Mouse (Mus musculus) embryonic facial prominence, embryonic 12.5 days (tissue): ENCODE measurements at regions not wholly inside any gene's neighbourhood (a gene's known extent, or its start where the extent isn't known, plus 50 kb on each side); places are given as distances from the start of the nearest gene placed in this dataset.
"Not testable (repeated sequence)": the region's sequence is repeated elsewhere in the genome, so short reads cannot be mapped to it uniquely, and the experiment has no call there.

ENCODE experiments used
- ATAC-seq: fragments of 200-750 bp; cut with Nextera tagmentation; 2 replicates; pipeline ENCODE4 v1.8.0; 2017; ENCODE audit not compliant: insufficient number of reproducible peaks, insufficient read depth, low FRiP score, low TSS enrichment
- H3K27ac ChIP-seq: fragments of 300-500 bp; sonication (generic); 2 replicates; pipeline ENCODE4 v1.5.1; 2016; ENCODE audit warnings: mild to moderate bottlenecking
- H3K27me3 ChIP-seq: fragments of 300-500 bp; sonication (generic); 2 replicates; pipeline ENCODE4 v1.6.1; 2016; ENCODE audit warnings: mild to moderate bottlenecking, moderate library complexity
- H3K36me3 ChIP-seq: fragments of 300-500 bp; sonication (generic); 2 replicates; pipeline ENCODE4 v1.6.1; 2016; ENCODE audit warnings: mild to moderate bottlenecking
- H3K4me1 ChIP-seq: fragments of 300-500 bp; sonication (generic); 2 replicates; pipeline ENCODE4 v1.6.1; 2016
- H3K4me2 ChIP-seq: fragments of 300-500 bp; sonication (generic); replicated peaks from 2 replicates; pipeline ENCODE4 v1.6.1; 2016; ENCODE audit warnings: mild to moderate bottlenecking, moderate library complexity
- H3K4me3 ChIP-seq: fragments of 300-500 bp; sonication (generic); 2 replicates; pipeline ENCODE4 v1.5.1; 2016; ENCODE audit warnings: mild to moderate bottlenecking
- H3K9ac ChIP-seq: fragments of 300-500 bp; sonication (generic); 2 replicates; pipeline ENCODE4 v1.6.1; 2016; ENCODE audit warnings: mild to moderate bottlenecking, moderate library complexity
- H3K9me3 ChIP-seq: fragments of 300-500 bp; sonication (generic); 2 replicates; pipeline ENCODE4 v1.6.1; 2016; ENCODE audit warnings: mild to moderate bottlenecking, moderate library complexity
- WGBS: fragments of 180-500 bp; shearing (Covaris S2); methylation state at CpG from one replicate; pipeline ENCODE4 v1.1.7; 2016; 5-methylcytosine and 5-hydroxymethylcytosine counted together

- Histone ChIP-seq H3K9ac (no peak overlapping the region), H3K4me1 (peaks cover 13% of the 10 kb centered on the region; the same call in 1 of the 2 replicates), H3K27ac (peak overlapping the region; percentile 1; the same call in 1 of the 2 replicates), H3K4me3 (no peak overlapping the region), H3K9me3 (no peaks in the 10 kb centered on the region), H3K36me3 (no peaks in the 10 kb centered on the region), H3K4me2 (peak overlapping the region; percentile 31), H3K27me3 (no peaks in the 10 kb centered on the region)
- ATAC-seq = no peak
- 2% methylated on average over 6 of the region's 6 CpGs for WGBS
Observed at GRCm38 (mm10) chr12:47162624-47163151, 344.0 kb upstream of the Nova1 start.

- Histone ChIP-seq H3K27ac (no peak overlapping the region), H3K9ac (no peak overlapping the region), H3K36me3 (no peaks in the 10 kb centered on the region), H3K4me1 (peaks cover 13% of the 10 kb centered on the region; the same call in 1 of the 2 replicates), H3K27me3 (no peaks in the 10 kb centered on the region), H3K4me3 (no peak overlapping the region), H3K4me2 (no peak overlapping the region), H3K9me3 (no peaks in the 10 kb centered on the region)
- ATAC-seq = no peak
- WGBS = 63% methylated on average over 1 of the region's 1 CpGs
Observed at GRCm38 (mm10) chr12:47160626-47161025, 341.9 kb upstream of the Nova1 start.

GRCm38 (mm10) chr12:47155916-47156315 is 337.2 kb upstream of the Nova1 start:
- not testable (repeated sequence) for H3K9ac ChIP-seq, H3K4me2 ChIP-seq, H3K9me3 ChIP-seq, ATAC-seq, H3K4me3 ChIP-seq, H3K27ac ChIP-seq, H3K27me3 ChIP-seq, H3K36me3 ChIP-seq, H3K4me1 ChIP-seq
- WGBS = 24% methylated on average over 3 of the region's 3 CpGs

- H3K4me3 ChIP-seq = no peak overlapping the region
- H3K4me1 ChIP-seq = no peaks in the 10 kb centered on the region
- no peak overlapping the region for H3K4me2 ChIP-seq
- no peaks in the 10 kb centered on the region for H3K9me3 ChIP-seq
- H3K36me3 ChIP-seq = no peaks in the 10 kb centered on the region
- no peak for ATAC-seq
- no peaks in the 10 kb centered on the region for H3K27me3 ChIP-seq
- H3K9ac ChIP-seq = no peak overlapping the region
- H3K27ac ChIP-seq = no peak overlapping the region
- 62% methylated on average over 4 of the region's 4 CpGs for WGBS
Observed at GRCm38 (mm10) chr12:47140677-47141076, 321.9 kb upstream of the Nova1 start.

- no peak overlapping the region for H3K27ac ChIP-seq
- H3K27me3 ChIP-seq = no peaks in the 10 kb centered on the region
- no peaks in the 10 kb centered on the region for H3K36me3 ChIP-seq
- H3K9me3 ChIP-seq = no peaks in the 10 kb centered on the region
- no peak overlapping the region for H3K4me3 ChIP-seq
- WGBS = 90% methylated on average over 9 of the region's 9 CpGs
- H3K4me2 ChIP-seq = no peak overlapping the region
- ATAC-seq = no peak
- no peaks in the 10 kb centered on the region for H3K4me1 ChIP-seq
- H3K9ac ChIP-seq = no peak overlapping the region
Observed at GRCm38 (mm10) chr12:47129821-47130220, 311.1 kb upstream of the Nova1 start.

- WGBS = 81% methylated on average over 3 of the region's 3 CpGs
Observed at GRCm38 (mm10) chr12:47128596-47128995, 309.9 kb upstream of the Nova1 start.

GRCm38 (mm10) chr12:47121426-47121825 is 302.7 kb upstream of the Nova1 start:
- Histone ChIP-seq H3K36me3 (no peaks in the 10 kb centered on the region), H3K9ac (no peak overlapping the region), H3K9me3 (no peaks in the 10 kb centered on the region), H3K27me3 (no peaks in the 10 kb centered on the region), H3K4me3 (no peak overlapping the region), H3K4me2 (no peak overlapping the region), H3K4me1 (no peaks in the 10 kb centered on the region), H3K27ac (no peak overlapping the region)
- ATAC-seq = no peak
- WGBS = 75% methylated on average over 3 of the region's 3 CpGs

More at GRCm38 (mm10) chr12:47128596-47128995, 309.9 kb upstream of the Nova1 start:
- no peak overlapping the region for H3K27ac ChIP-seq
- H3K9ac ChIP-seq = no peak overlapping the region
- no peaks in the 10 kb centered on the region for H3K4me1 ChIP-seq
- H3K4me2 ChIP-seq = no peak overlapping the region
- H3K27me3 ChIP-seq = no peaks in the 10 kb centered on the region
- no peak for ATAC-seq
- H3K9me3 ChIP-seq = no peaks in the 10 kb centered on the region
- no peaks in the 10 kb centered on the region for H3K36me3 ChIP-seq
- H3K4me3 ChIP-seq = no peak overlapping the region

GRCm38 (mm10) chr12:47117504-47117903 is 298.8 kb upstream of the Nova1 start:
- H3K27ac ChIP-seq = no peak overlapping the region
- no peak overlapping the region for H3K4me2 ChIP-seq
- no peak overlapping the region for H3K9ac ChIP-seq
- no peaks in the 10 kb centered on the region for H3K27me3 ChIP-seq
- no peaks in the 10 kb centered on the region for H3K9me3 ChIP-seq
- no peaks in the 10 kb centered on the region for H3K4me1 ChIP-seq
- ATAC-seq = no peak
- no peaks in the 10 kb centered on the region for H3K36me3 ChIP-seq
- H3K4me3 ChIP-seq = no peak overlapping the region
- WGBS = 36% methylated on average over 3 of the region's 3 CpGs

GRCm38 (mm10) chr12:47089234-47089633 is 270.5 kb upstream of the Nova1 start:
- no peak for ATAC-seq
- Histone ChIP-seq H3K36me3 (no peaks in the 10 kb centered on the region), H3K27ac (no peak overlapping the region), H3K4me1 (no peaks in the 10 kb centered on the region), H3K27me3 (no peaks in the 10 kb centered on the region), H3K4me3 (no peak overlapping the region), H3K4me2 (no peak overlapping the region), H3K9me3 (no peaks in the 10 kb centered on the region), H3K9ac (no peak overlapping the region)

GRCm38 (mm10) chr12:47074961-47075360 is 256.2 kb upstream of the Nova1 start:
- WGBS = 58% methylated on average over 2 of the region's 2 CpGs
- no peaks in the 10 kb centered on the region for H3K4me1 ChIP-seq
- no peak overlapping the region for H3K4me2 ChIP-seq
- no peak overlapping the region for H3K27ac ChIP-seq
- H3K27me3 ChIP-seq = no peaks in the 10 kb centered on the region
- no peaks in the 10 kb centered on the region for H3K9me3 ChIP-seq
- H3K9ac ChIP-seq = no peak overlapping the region
- ATAC-seq = no peak
- no peak overlapping the region for H3K4me3 ChIP-seq
- H3K36me3 ChIP-seq = no peaks in the 10 kb centered on the region

GRCm38 (mm10) chr12:47052474-47052873 is 233.7 kb upstream of the Nova1 start:
- WGBS = 91% methylated on average over 1 of the region's 1 CpGs
- Histone ChIP-seq H3K4me2 (no peak overlapping the region), H3K9ac (no peak overlapping the region), H3K27me3 (no peaks in the 10 kb centered on the region), H3K4me1 (no peaks in the 10 kb centered on the region), H3K9me3 (no peaks in the 10 kb centered on the region), H3K27ac (no peak overlapping the region), H3K36me3 (no peaks in the 10 kb centered on the region), H3K4me3 (no peak overlapping the region)
- ATAC-seq = no peak

GRCm38 (mm10) chr12:47020810-47021348 is 202.2 kb upstream of the Nova1 start:
- H3K9ac ChIP-seq = no peak overlapping the region
- ATAC-seq = no peak
- H3K4me1 ChIP-seq = no peaks in the 10 kb centered on the region
- no peaks in the 10 kb centered on the region for H3K27me3 ChIP-seq
- no peak overlapping the region for H3K4me2 ChIP-seq
- no peak overlapping the region for H3K4me3 ChIP-seq
- WGBS = 71% methylated on average over 6 of the region's 6 CpGs
- H3K27ac ChIP-seq = no peak overlapping the region
- no peaks in the 10 kb centered on the region for H3K9me3 ChIP-seq
- H3K36me3 ChIP-seq = no peaks in the 10 kb centered on the region
